ENCODE assay signal across 8 mouse cellular contexts in the genomic region with DNA sequence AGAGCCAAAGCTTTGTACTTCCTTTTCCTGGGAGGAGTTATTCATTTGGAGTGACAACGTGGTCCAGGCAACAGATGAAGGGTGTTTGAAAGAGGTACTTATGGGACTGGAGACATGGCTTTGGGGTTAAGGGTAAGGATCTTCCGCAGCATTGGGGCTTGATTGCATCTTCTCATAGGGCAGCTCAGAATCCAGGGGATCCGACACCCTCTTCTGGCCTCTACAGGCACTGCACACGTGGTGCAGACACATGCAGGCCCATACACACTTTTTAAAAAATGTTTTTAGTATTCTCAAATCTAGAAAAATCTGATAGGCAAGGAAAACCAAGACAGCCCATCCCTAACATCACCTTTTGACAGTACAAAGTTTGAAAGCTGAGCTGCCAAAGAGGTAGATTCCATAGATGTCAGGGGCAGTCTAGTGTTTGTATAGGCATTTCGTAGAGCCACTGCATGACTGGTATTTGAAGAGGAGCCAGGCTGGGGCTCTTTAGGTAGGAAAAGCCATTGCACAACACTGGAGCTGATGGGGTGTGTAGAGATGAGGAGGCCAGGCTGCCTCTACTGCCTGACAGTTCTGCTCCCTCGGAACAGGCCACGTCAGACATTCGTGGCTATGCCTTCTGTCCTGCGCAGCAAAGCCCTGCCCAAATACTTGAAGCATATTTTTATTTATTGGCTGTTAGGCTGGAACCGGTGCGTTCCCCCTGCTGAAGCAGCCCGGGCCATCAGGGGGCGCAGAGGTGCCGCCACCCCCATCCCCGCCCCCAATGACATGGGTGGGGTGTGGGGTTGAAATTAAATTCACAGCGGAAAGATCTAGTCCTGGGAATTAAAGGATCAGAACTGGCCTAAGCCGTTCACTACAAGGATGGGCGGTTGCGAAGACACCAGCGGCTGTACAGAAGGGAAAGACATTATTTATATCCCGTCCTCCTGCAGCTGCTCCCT. TPM values are rescaled to one million over a fixed set of nuclear protein-coding genes. Genes with fewer than 3 reads are reported as not detected.
DNase-seq lines count a peak whose midpoint lies in the region; ATAC-seq and TF ChIP-seq lines count a peak whose summit lies in the region.

No protein-coding gene starts in this region.

- ATAC-seq in hindbrain, embryonic 14.5 days (ENCODE audit: low FRiP score) = no peak
- no peak for ATAC-seq in hindbrain, embryonic 15.5 days (ENCODE audit: low FRiP score, low read depth)
- ATAC-seq in stomach, postnatal 0 days (ENCODE audit: low FRiP score, low TSS enrichment) = 0 out of 2 replicates have a peak, but pooled peaks have one; percentile 7

- peaks cover 64% of the 10 kb centered on the region for H3K27me3 ChIP-seq in hindbrain, embryonic 10.5 days (ENCODE audit: insufficient read depth, poor library complexity, severe bottlenecking)
- H3K27me3 ChIP-seq in hindbrain, embryonic 14.5 days (ENCODE audit: control insufficient read depth, insufficient read depth, low read length) = peaks cover 59% of the 10 kb centered on the region
- H3K27me3 ChIP-seq in hindbrain, embryonic 15.5 days = peaks cover 43% of the 10 kb centered on the region
- no peaks in the 10 kb centered on the region for H3K27me3 ChIP-seq in stomach, postnatal 0 days (ENCODE audit: control insufficient read depth, insufficient read depth, low read length)

- TF ChIP-seq CTCF in stomach, postnatal 0 days (IDR thresholded peaks at IDR 0.05; ENCODE audit: low read depth) = peak; percentile 49

- no peak overlapping the region for H3K27ac ChIP-seq in hindbrain, embryonic 10.5 days
- no peak overlapping the region for H3K27ac ChIP-seq in hindbrain, embryonic 14.5 days
- no peak overlapping the region for H3K27ac ChIP-seq in hindbrain, embryonic 15.5 days (replicated peaks)
- peak overlapping the region; percentile 49; the same call in 1 of the 2 replicates for H3K27ac ChIP-seq in stomach, postnatal 0 days (replicated peaks)

- whole genome bisulfite sequencing in hindbrain, embryonic 10.5 days = 20% methylated on average over 21 of the region's 21 CpGs
- WGBS in hindbrain, embryonic 14.5 days = 24% methylated on average over 21 of the region's 21 CpGs
- 24% methylated on average over 21 of the region's 21 CpGs for WGBS in hindbrain, embryonic 15.5 days
- 30% methylated on average over 21 of the region's 21 CpGs for WGBS in stomach, postnatal 0 days

- no peak for TF ChIP-seq EP300 in stomach, postnatal 0 days (optimal IDR thresholded peaks at IDR 0.05)

- peak overlapping the region; percentile 42; the same call in 1 of the 2 replicates for H3K4me3 ChIP-seq in hindbrain, embryonic 10.5 days
- no peak overlapping the region for H3K4me3 ChIP-seq in hindbrain, embryonic 14.5 days (replicated peaks; ENCODE audit: low read length)
- H3K4me3 ChIP-seq in hindbrain, embryonic 15.5 days = no peak overlapping the region
- H3K4me3 ChIP-seq in stomach, postnatal 0 days (ENCODE audit: low read depth, low read length) = peak overlapping the region; percentile 19

- H3K36me3 ChIP-seq in hindbrain, embryonic 10.5 days = peaks cover 49% of the 10 kb centered on the region
- H3K36me3 ChIP-seq in hindbrain, embryonic 14.5 days (replicated peaks; ENCODE audit: control insufficient read depth, insufficient read depth) = peaks cover 29% of the 10 kb centered on the region
- H3K36me3 ChIP-seq in hindbrain, embryonic 15.5 days = peaks cover 15% of the 10 kb centered on the region
- peaks cover 4% of the 10 kb centered on the region for H3K36me3 ChIP-seq in stomach, postnatal 0 days (ENCODE audit: control insufficient read depth, insufficient read depth, low read length)

- no peak overlapping the region for H3K4me2 ChIP-seq in hindbrain, embryonic 14.5 days (replicated peaks)
- H3K4me2 ChIP-seq in hindbrain, embryonic 15.5 days = peak overlapping the region; percentile 31; the same call in 1 of the 2 replicates
- peak overlapping the region; percentile 43; the same call in 1 of the 2 replicates for H3K4me2 ChIP-seq in stomach, postnatal 0 days (replicated peaks; ENCODE audit: low read depth)

- peaks cover 35% of the 10 kb centered on the region for H3K4me1 ChIP-seq in hindbrain, embryonic 10.5 days (replicated peaks)
- peaks cover 19% of the 10 kb centered on the region for H3K4me1 ChIP-seq in hindbrain, embryonic 14.5 days (replicated peaks; ENCODE audit: control insufficient read depth, insufficient read depth, low read length)
- peaks cover 20% of the 10 kb centered on the region for H3K4me1 ChIP-seq in hindbrain, embryonic 15.5 days (replicated peaks)
- no peaks in the 10 kb centered on the region for H3K4me1 ChIP-seq in stomach, postnatal 0 days (replicated peaks; ENCODE audit: control insufficient read depth, insufficient read depth)

- peak; percentile 30 for DNase-seq in hindbrain, embryonic 10.5 days (ENCODE audit: low spot score)
- DNase-seq in hindbrain, embryonic 14.5 days (ENCODE audit: low spot score) = no peak
- peak; percentile 31 for DNase-seq in embryo, embryonic 9.5 days (ENCODE audit: extremely low spot score)
- peak; percentile 84 to 86 for DNase-seq in lung, adult 18-20 months
- no peak for DNase-seq in stomach, postnatal 0 days (ENCODE audit: low spot score)
- no peak for DNase-seq in Muller cell, postnatal 12 days (ENCODE audit: inconsistent ontology term)
- no peak for DNase-seq in layer of hippocampus, postnatal 14 days (ENCODE audit: low spot score in 2 of 2)

- no peak overlapping the region for H3K9ac ChIP-seq in hindbrain, embryonic 14.5 days
- no peak overlapping the region for H3K9ac ChIP-seq in hindbrain, embryonic 15.5 days
- no peak overlapping the region for H3K9ac ChIP-seq in stomach, postnatal 0 days (ENCODE audit: low read length)

- H3K9me3 ChIP-seq in hindbrain, embryonic 10.5 days = no peaks in the 10 kb centered on the region
- no peaks in the 10 kb centered on the region for H3K9me3 ChIP-seq in hindbrain, embryonic 14.5 days (ENCODE audit: control insufficient read depth, low read length)
- no peaks in the 10 kb centered on the region for H3K9me3 ChIP-seq in hindbrain, embryonic 15.5 days
- H3K9me3 ChIP-seq in stomach, postnatal 0 days (ENCODE audit: control insufficient read depth, low read length) = no peaks in the 10 kb centered on the region

RNA-seq across cellular contexts. Expression of a gene that starts 1.2 kb away (rescaled TPM):
- 31.9 and 34.1 TPM in 2 replicates for polyA plus RNA-seq in hindbrain, embryonic 10.5 days (2016; fragmentation: Nextera tagmentation; extraction: Ambion mirVana)
- polyA plus RNA-seq in hindbrain, embryonic 14.5 days (2014; fragmentation: Nextera tagmentation; extraction: Ambion mirVana) = 48.3 and 49.3 TPM in 2 replicates
- polyA plus RNA-seq in hindbrain, embryonic 15.5 days (2015; fragmentation: Nextera tagmentation; extraction: Ambion mirVana) = 45.4 and 45.5 TPM in 2 replicates
- polyA plus RNA-seq in stomach, postnatal 0 days (2015; fragmentation: Nextera tagmentation; extraction: Ambion mirVana) = 28.2 and 30.5 TPM in 2 replicates
- total RNA-seq in layer of hippocampus, postnatal 14 days (2021) = 10 to 100 TPM; 26.9 to 27.8 TPM

RNA-seq across cellular contexts. Expression of a gene that starts 12.3 kb away (rescaled TPM):
- polyA plus RNA-seq in hindbrain, embryonic 10.5 days (2016; fragmentation: Nextera tagmentation; extraction: Ambion mirVana) = 0.60 and 0.78 TPM in 2 replicates
- 0.42 and 1.1 TPM in 2 replicates for polyA plus RNA-seq in hindbrain, embryonic 14.5 days (2014; fragmentation: Nextera tagmentation; extraction: Ambion mirVana)
- polyA plus RNA-seq in hindbrain, embryonic 15.5 days (2015; fragmentation: Nextera tagmentation; extraction: Ambion mirVana) = 0.89 and 1.4 TPM in 2 replicates
- 350 and 369 TPM in 2 replicates for polyA plus RNA-seq in stomach, postnatal 0 days (2015; fragmentation: Nextera tagmentation; extraction: Ambion mirVana)
- total RNA-seq in layer of hippocampus, postnatal 14 days (2021) = 1 to 10 TPM; 3.5 to 6.2 TPM

RNA-seq across cellular contexts. Expression of a gene that starts 26.0 kb away (rescaled TPM):
- polyA plus RNA-seq in hindbrain, embryonic 10.5 days (2016; fragmentation: Nextera tagmentation; extraction: Ambion mirVana) = 1.2 and 2.6 TPM in 2 replicates
- polyA plus RNA-seq in hindbrain, embryonic 14.5 days (2014; fragmentation: Nextera tagmentation; extraction: Ambion mirVana) = 3.4 and 3.8 TPM in 2 replicates
- 4.1 and 5.0 TPM in 2 replicates for polyA plus RNA-seq in hindbrain, embryonic 15.5 days (2015; fragmentation: Nextera tagmentation; extraction: Ambion mirVana)
- 2.3 and 2.6 TPM in 2 replicates for polyA plus RNA-seq in stomach, postnatal 0 days (2015; fragmentation: Nextera tagmentation; extraction: Ambion mirVana)
- 1,000 to 10,000 TPM; 1,609 to 1,636 TPM for total RNA-seq in layer of hippocampus, postnatal 14 days (2021)

RNA-seq across cellular contexts. Expression of a gene that starts 28.8 kb away (rescaled TPM):
- 6.0 and 8.2 TPM in 2 replicates for polyA plus RNA-seq in hindbrain, embryonic 10.5 days (2016; fragmentation: Nextera tagmentation; extraction: Ambion mirVana)
- 14.2 and 14.3 TPM in 2 replicates for polyA plus RNA-seq in hindbrain, embryonic 14.5 days (2014; fragmentation: Nextera tagmentation; extraction: Ambion mirVana)
- 11.6 and 13.3 TPM in 2 replicates for polyA plus RNA-seq in hindbrain, embryonic 15.5 days (2015; fragmentation: Nextera tagmentation; extraction: Ambion mirVana)
- 6.9 and 7.7 TPM in 2 replicates for polyA plus RNA-seq in stomach, postnatal 0 days (2015; fragmentation: Nextera tagmentation; extraction: Ambion mirVana)
- 10 to 100 TPM; 12.1 to 14.0 TPM for total RNA-seq in layer of hippocampus, postnatal 14 days (2021)

RNA-seq across cellular contexts. Expression of a gene that starts 37.6 kb away (rescaled TPM):
- polyA plus RNA-seq in hindbrain, embryonic 10.5 days (2016; fragmentation: Nextera tagmentation; extraction: Ambion mirVana) = 36.8 and 40.0 TPM in 2 replicates
- 29.9 and 36.6 TPM in 2 replicates for polyA plus RNA-seq in hindbrain, embryonic 14.5 days (2014; fragmentation: Nextera tagmentation; extraction: Ambion mirVana)
- polyA plus RNA-seq in hindbrain, embryonic 15.5 days (2015; fragmentation: Nextera tagmentation; extraction: Ambion mirVana) = 27.9 and 29.7 TPM in 2 replicates
- 7.5 TPM in 2 replicates for polyA plus RNA-seq in stomach, postnatal 0 days (2015; fragmentation: Nextera tagmentation; extraction: Ambion mirVana)
- total RNA-seq in layer of hippocampus, postnatal 14 days (2021) = 10 to 100 TPM; 22.3 to 22.7 TPM

Comparison
In these comparisons a context has a peak if more than half of its experiments do, and no peak if none do; other contexts are left out.
1. DNase-seq: peak in hindbrain, embryonic 10.5 days (single experiment), embryo, embryonic 9.5 days (single experiment) and lung, adult 18-20 months (2 of 2); none in hindbrain, embryonic 14.5 days (single experiment), stomach, postnatal 0 days (single experiment), Muller cell, postnatal 12 days (single experiment) and layer of hippocampus, postnatal 14 days (0 of 2).
2. H3K4me3 ChIP-seq: peak in hindbrain, embryonic 10.5 days (single experiment) and stomach, postnatal 0 days (single experiment); none in hindbrain, embryonic 14.5 days (single experiment) and hindbrain, embryonic 15.5 days (single experiment).
3. RNA of a gene that starts 12.3 kb away (polyA plus RNA-seq): 350 to 369 TPM in stomach, postnatal 0 days; 0.89 to 1.4 TPM in hindbrain, embryonic 15.5 days, 0.42 to 1.1 TPM in hindbrain, embryonic 14.5 days and 0.60 to 0.78 TPM in hindbrain, embryonic 10.5 days; every median in the first group is over 100 times any median in the second.